Mouse (Mus musculus): ENCODE measurements at regions not wholly inside any gene's neighbourhood (a gene's known extent, or its start where the extent isn't known, plus 50 kb on each side); places are given as distances from the start of the nearest gene placed in this dataset.

DNA sequence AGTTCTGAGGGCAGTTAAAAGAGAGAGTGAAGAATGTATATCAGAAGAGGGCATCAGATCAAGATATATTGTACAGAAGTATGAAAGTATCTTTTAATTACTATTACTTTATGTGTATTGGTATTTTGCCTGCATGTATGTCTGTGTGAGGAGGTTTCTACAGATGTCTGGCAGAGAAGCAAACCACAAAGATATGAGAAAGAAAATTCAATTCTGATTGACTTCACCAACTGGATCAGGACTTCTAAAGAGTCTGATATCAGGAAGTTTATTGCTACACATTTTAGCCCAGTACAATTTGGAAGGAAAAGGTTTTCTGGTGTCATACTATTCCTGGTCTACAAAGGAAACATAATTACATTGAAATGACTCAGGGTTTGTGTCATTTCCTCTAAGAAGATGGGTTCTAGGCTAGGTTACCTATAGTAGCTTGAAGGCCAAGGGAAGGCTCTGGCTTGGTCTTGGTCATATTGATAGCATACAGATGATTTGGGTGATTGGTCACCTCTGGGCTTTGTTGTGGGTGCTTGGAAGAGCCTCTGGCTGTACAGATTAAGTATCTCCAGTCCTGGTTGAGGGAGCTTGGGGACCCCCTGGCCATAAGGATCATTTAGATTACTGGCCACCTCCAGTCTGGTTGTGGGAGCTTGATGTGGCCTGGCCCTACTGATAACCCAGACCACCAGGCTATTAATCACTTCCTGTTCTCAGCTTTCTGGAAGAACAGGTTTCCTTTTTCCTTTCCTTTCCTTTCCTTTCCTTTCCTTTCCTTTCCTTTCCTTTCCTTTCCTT, 275.1 kb upstream of the Pkn2 start:
- Histone ChIP-seq H3K27ac (ENCODE audit: control insufficient read depth, low read depth, low read length) (no peak overlapping the region), H3K36me3 (ENCODE audit: control insufficient read depth in 1 of 2, insufficient read depth in 2 of 2, low read length in 2 of 2) (no peaks in the 10 kb centered on the region), H3K79me2 (ENCODE audit: control insufficient read depth, insufficient read depth, low read length, poor library complexity) (no peaks in the 10 kb centered on the region), H3K4me3 (ENCODE audit: control insufficient read depth in 1 of 2, insufficient read depth in 1 of 2, low read depth in 2 of 2, low read length in 2 of 2) (no peak overlapping the region), H3K9ac (ENCODE audit: control insufficient read depth, low read depth, low read length, poor library complexity, severe bottlenecking) (no peak overlapping the region), H3K9me3 (replicated peaks; ENCODE audit: insufficient read depth, low read length) (no peaks in the 10 kb centered on the region), H3K4me1 (ENCODE audit: control insufficient read depth in 1 of 2, insufficient read depth in 2 of 2, low read length in 2 of 2) (no peaks in the 10 kb centered on the region), H3K27me3 (ENCODE audit: control insufficient read depth in 1 of 2, insufficient read depth in 2 of 2, low read length in 2 of 2) (no peaks in the 10 kb centered on the region)
- TF ChIP-seq JUND (IDR thresholded peaks at IDR 0.05; ENCODE audit: low read depth, low read length) (no peak), BHLHE40 (IDR thresholded peaks at IDR 0.05; ENCODE audit: borderline replicate concordance, low read depth, low read length) (no peak), CHD2 (IDR thresholded peaks at IDR 0.05; ENCODE audit: low read length) (no peak), RCOR1 (IDR thresholded peaks at IDR 0.05; ENCODE audit: low read depth, low read length) (no peak), ZC3H11A (IDR thresholded peaks at IDR 0.05; ENCODE audit: low read depth, low read length) (no peak), MYC (IDR thresholded peaks at IDR 0.05; ENCODE audit: low read depth, low read length) (no peak), POLR2AphosphoS2 (IDR thresholded peaks at IDR 0.05; ENCODE audit: low read length) (no peak)
- no peak for DNase-seq (ENCODE audit: low read depth, low spot score)

DNA sequence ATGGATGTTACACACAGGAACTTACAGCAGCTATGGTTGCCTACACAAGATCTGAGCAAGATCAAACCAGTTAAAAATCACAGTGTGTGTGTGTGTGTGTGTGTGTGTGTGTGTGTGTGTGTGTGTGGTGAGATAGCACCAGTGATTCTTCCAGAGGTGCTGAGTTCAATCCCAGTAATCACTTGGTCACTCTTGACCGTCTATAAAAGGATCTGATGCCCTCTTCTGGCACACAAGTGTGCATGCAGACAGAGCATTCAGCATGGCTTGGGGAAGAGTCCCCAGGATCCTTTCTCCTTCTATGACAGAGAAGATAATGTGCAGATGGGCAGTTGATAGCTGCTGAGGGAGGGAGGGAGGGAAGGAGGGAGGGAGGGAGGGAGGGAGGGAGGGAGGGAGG, 274.4 kb upstream of the Pkn2 start:
- no peak for DNase-seq (ENCODE audit: low read depth, low spot score)

DNA sequence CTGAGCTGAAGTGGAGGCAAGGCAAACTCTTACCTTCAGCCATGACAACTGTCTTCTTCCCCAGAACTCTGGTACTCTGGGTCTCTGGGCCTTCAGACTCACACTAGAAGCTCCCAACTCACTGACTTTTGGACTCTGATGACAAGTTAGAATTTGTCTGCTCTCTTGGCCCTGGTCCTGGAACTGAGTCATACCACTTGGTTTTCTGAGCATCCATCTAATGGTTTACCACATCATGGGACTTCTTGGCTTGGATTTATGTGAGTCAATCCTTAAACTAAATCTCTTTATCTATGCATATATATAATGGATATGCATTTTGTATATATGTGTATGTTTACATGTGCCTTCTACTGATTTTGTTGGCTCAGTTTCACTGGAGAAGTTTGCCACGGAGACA, 273.8 kb upstream of the Pkn2 start:
- DNase-seq (ENCODE audit: low read depth, low spot score) = no peak
- no peak overlapping the region for H3K4me3 ChIP-seq (ENCODE audit: control insufficient read depth in 1 of 2, insufficient read depth in 1 of 2, low read depth in 2 of 2, low read length in 2 of 2)
- TF ChIP-seq HCFC1 (IDR thresholded peaks at IDR 0.05; ENCODE audit: low read depth, low read length) (no peak), UBTF (IDR thresholded peaks at IDR 0.05; ENCODE audit: borderline replicate concordance, insufficient read depth, low read depth, low read length) (no peak), MYB (IDR thresholded peaks at IDR 0.05; ENCODE audit: low read depth, low read length) (no peak), USF2 (IDR thresholded peaks at IDR 0.05; ENCODE audit: borderline replicate concordance in 1 of 2, insufficient read depth in 1 of 2, low read depth in 1 of 2, low read length in 2 of 2) (no peak), TBP (IDR thresholded peaks at IDR 0.05; ENCODE audit: low read depth, low read length) (no peak), NRF1 (IDR thresholded peaks at IDR 0.05; ENCODE audit: insufficient read depth, low read depth, low read length, poor library complexity, severe bottlenecking) (no peak), CHD1 (IDR thresholded peaks at IDR 0.05; ENCODE audit: low read depth, low read length) (no peak), RAD21 (IDR thresholded peaks at IDR 0.05; ENCODE audit: low read depth, low read length) (no peak), ZNF384 (IDR thresholded peaks at IDR 0.05; ENCODE audit: low read depth, low read length) (no peak), SMC3 (IDR thresholded peaks at IDR 0.05; ENCODE audit: low read depth, low read length) (no peak), CHD2 (IDR thresholded peaks at IDR 0.05; ENCODE audit: low read length) (no peak), POLR2A (IDR thresholded peaks at IDR 0.05; ENCODE audit: control insufficient read depth in 1 of 2, insufficient read depth in 1 of 2, low read depth in 1 of 2, low read length in 2 of 2, poor library complexity in 1 of 2) (no peak), ZKSCAN1 (IDR thresholded peaks at IDR 0.05; ENCODE audit: low read depth, low read length) (no peak), JUND (IDR thresholded peaks at IDR 0.05; ENCODE audit: low read depth, low read length) (no peak), MAFK (IDR thresholded peaks at IDR 0.05; ENCODE audit: borderline replicate concordance, low read depth, low read length) (no peak), NELFE (IDR thresholded peaks at IDR 0.05; ENCODE audit: low read depth, low read length) (no peak)

More for the DNA sequence above, 274.4 kb upstream of the Pkn2 start:
- no peaks in the 10 kb centered on the region for H3K36me3 ChIP-seq (ENCODE audit: control insufficient read depth in 1 of 2, insufficient read depth in 2 of 2, low read length in 2 of 2)
- no peak overlapping the region for H3K4me3 ChIP-seq (ENCODE audit: control insufficient read depth in 1 of 2, insufficient read depth in 1 of 2, low read depth in 2 of 2, low read length in 2 of 2)
- no peaks in the 10 kb centered on the region for H3K27me3 ChIP-seq (ENCODE audit: control insufficient read depth in 1 of 2, insufficient read depth in 2 of 2, low read length in 2 of 2)
- no peaks in the 10 kb centered on the region for H3K4me1 ChIP-seq (ENCODE audit: control insufficient read depth in 1 of 2, insufficient read depth in 2 of 2, low read length in 2 of 2)
- no peak overlapping the region for H3K9ac ChIP-seq (ENCODE audit: control insufficient read depth, low read depth, low read length, poor library complexity, severe bottlenecking)
- TF ChIP-seq ZNF384 (IDR thresholded peaks at IDR 0.05; ENCODE audit: low read depth, low read length) (no peak), EP300 (IDR thresholded peaks at IDR 0.05; ENCODE audit: low read depth in 1 of 2, low read length in 2 of 2) (no peak), MYB (IDR thresholded peaks at IDR 0.05; ENCODE audit: low read depth, low read length) (no peak), RAD21 (IDR thresholded peaks at IDR 0.05; ENCODE audit: low read depth, low read length) (no peak), CTCF (IDR thresholded peaks at IDR 0.05 in 2 of 3, conservative IDR thresholded peaks at IDR 0.05 in 1 of 3; ENCODE audit: control insufficient read depth in 1 of 3, insufficient read depth in 1 of 3, low read depth in 2 of 3, low read length in 3 of 3, poor library complexity in 1 of 3, severe bottlenecking in 1 of 3) (no peak), MEF2A (IDR thresholded peaks at IDR 0.05; ENCODE audit: extremely low read depth, insufficient replicate concordance, low read depth, low read length, poor library complexity, severe bottlenecking) (no peak), ZMIZ1 (IDR thresholded peaks at IDR 0.05; ENCODE audit: low read depth, low read length) (no peak), NRF1 (IDR thresholded peaks at IDR 0.05; ENCODE audit: insufficient read depth, low read depth, low read length, poor library complexity, severe bottlenecking) (no peak), HCFC1 (IDR thresholded peaks at IDR 0.05; ENCODE audit: low read depth, low read length) (no peak)
- H3K79me2 ChIP-seq (ENCODE audit: control insufficient read depth, insufficient read depth, low read length, poor library complexity) = no peaks in the 10 kb centered on the region
- H3K9me3 ChIP-seq (replicated peaks; ENCODE audit: insufficient read depth, low read length) = no peaks in the 10 kb centered on the region
- no peak overlapping the region for H3K27ac ChIP-seq (ENCODE audit: control insufficient read depth, low read depth, low read length)

More for the DNA sequence above, 273.8 kb upstream of the Pkn2 start:
- no peaks in the 10 kb centered on the region for H3K36me3 ChIP-seq (ENCODE audit: control insufficient read depth in 1 of 2, insufficient read depth in 2 of 2, low read length in 2 of 2)
- no peaks in the 10 kb centered on the region for H3K9me3 ChIP-seq (replicated peaks; ENCODE audit: insufficient read depth, low read length)
- H3K9ac ChIP-seq (ENCODE audit: control insufficient read depth, low read depth, low read length, poor library complexity, severe bottlenecking) = no peak overlapping the region
- H3K27me3 ChIP-seq (ENCODE audit: control insufficient read depth in 1 of 2, insufficient read depth in 2 of 2, low read length in 2 of 2) = no peaks in the 10 kb centered on the region
- H3K27ac ChIP-seq (ENCODE audit: control insufficient read depth, low read depth, low read length) = no peak overlapping the region
- no peaks in the 10 kb centered on the region for H3K79me2 ChIP-seq (ENCODE audit: control insufficient read depth, insufficient read depth, low read length, poor library complexity)
- H3K4me1 ChIP-seq (ENCODE audit: control insufficient read depth in 1 of 2, insufficient read depth in 2 of 2, low read length in 2 of 2) = no peaks in the 10 kb centered on the region
